Mouse (Mus musculus) bone marrow macrophage, adult 2 months (primary cell): ENCODE measurements around the gene Slbp. TPM values are rescaled to one million over a fixed set of nuclear protein-coding genes. Genes with fewer than 3 reads are reported as not detected.

Experiments used
- H3K27ac ChIP-seq: 2 replicates; pipeline ENCODE4 v1.5.1; 2012; ENCODE audit warnings: low read depth, low read length; ENCODE audit not compliant: insufficient read depth
- H3K4me1 ChIP-seq: 2 replicates; pipeline ENCODE4 v1.6.1; 2012; ENCODE audit warnings: low read length; ENCODE audit not compliant: control insufficient read depth, insufficient read depth
- H3K4me3 ChIP-seq: 2 replicates; pipeline ENCODE4 v1.5.1; 2012; ENCODE audit warnings: mild to moderate bottlenecking, low read length, moderate library complexity; ENCODE audit not compliant: insufficient read depth
- CTCF ChIP-seq: IDR thresholded peaks from 2 replicates; pipeline ENCODE4 v1.5.1; 2012; ENCODE audit warnings: low read depth, mild to moderate bottlenecking, low read length, moderate library complexity
- POLR2A ChIP-seq: IDR thresholded peaks from 2 replicates; pipeline ENCODE4 v1.6.1; 2012; ENCODE audit warnings: mild to moderate bottlenecking, low read depth, low read length, borderline replicate concordance
- polyA plus RNA-seq: library from polyadenylated mRNA; stranded (reverse); fragments of >200 nt; gene quantifications from 2 replicates; pipeline ENCODE4 v1.2.4, GENCODE M21; 2012; ENCODE audit not compliant: missing spikeins, insufficient read depth, insufficient read length

The Slbp gene
- polyA plus RNA-seq, 1 experiment = 77.1 TPM

DNA sequence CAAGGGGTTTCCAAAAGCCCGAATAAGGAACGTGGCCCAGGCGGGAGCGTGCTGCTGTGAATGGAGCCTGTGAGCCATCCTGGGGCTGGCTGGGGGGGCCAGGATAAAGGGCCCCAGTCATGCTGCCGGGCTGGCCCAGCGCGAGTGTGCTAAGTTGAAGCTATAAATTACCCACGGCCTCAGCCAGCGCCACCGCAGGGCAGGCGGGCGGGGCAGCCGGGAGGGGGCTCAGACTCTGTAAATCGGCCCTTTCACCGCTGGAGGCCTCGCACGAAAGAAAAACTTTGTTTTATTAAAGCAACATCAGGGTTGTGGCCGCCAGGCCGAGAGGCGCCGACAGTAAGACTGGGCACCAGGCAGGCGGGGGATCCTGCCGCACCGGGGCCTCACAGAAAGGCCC is 40.0 kb upstream of the Slbp start:
- Histone ChIP-seq H3K4me3 (no peak overlapping the region), H3K4me1 (no peaks in the 10 kb centered on the region), H3K27ac (no peak overlapping the region)
- TF ChIP-seq POLR2A (no peak), CTCF (no peak)

DNA sequence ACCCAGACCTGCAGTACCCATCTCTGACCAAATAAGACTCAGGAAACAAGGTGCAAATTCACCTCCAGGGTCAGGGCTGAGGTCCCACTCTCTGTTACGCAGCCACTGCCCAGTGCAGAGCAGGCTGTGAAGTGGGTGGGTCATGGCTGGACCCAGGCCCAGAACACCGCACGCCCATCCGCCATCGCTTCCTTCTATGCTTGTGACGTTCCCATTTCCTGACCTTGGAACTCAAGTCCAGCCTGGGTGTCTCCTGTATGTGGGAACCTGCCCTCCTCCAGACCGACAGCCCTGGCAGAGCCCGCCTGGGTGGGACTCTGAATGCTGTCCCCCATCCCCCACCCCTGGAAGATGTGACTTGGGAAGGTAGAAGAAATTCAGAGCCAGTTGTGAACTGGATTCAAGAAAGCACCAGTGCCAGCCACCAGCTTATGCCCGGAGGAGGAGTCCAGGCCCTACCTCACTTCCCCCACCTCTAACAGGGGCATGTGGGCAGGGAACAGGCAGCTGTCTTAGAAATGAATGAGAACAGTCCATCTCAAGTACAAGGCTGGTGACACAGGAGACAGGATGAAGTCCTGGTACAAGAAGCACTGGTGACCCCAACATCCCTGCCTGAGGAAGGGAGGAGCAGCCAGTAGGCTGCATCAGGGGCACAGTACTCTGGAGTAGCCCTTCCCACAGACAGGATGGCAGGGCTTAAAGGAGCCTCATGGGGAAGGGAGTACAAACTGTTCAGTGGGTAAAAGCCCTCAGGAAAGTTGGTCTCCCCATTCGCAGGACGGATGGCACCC is 37.7 kb upstream of the Slbp start:
- H3K4me1 ChIP-seq = no peaks in the 10 kb centered on the region
- no peak overlapping the region for H3K4me3 ChIP-seq
- no peak overlapping the region for H3K27ac ChIP-seq
- TF ChIP-seq CTCF (no peak), POLR2A (no peak)

DNA sequence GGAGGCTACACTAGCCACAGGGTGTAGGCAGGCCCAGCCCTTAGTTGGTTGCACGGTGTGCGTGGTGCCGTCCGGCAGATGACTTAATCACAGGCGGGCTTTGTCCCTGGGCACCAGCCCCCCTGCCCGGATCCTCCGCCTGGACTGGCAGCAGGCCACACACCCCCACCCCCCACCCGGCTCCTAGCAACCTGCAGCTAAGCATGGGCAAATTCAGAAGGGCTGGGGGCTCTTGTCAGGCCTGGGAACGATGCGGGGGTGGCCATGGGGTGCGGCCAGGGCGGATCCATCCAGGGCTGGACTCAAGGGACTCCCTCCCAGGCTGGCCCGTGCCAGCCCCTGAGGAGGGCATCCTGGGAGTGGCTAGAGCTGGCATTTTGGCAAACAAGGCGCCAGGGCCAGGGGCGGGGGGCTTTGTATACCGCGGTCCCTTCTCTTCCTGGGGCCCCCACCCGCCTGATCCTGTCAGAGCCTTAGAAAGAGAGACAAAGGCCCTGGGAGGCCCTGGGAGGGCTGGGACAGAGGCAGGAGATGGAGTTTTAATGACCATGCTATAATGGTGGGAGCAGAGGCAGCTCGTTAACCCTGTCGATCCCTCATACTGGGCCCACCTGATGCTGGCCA is 37.0 kb upstream of the Slbp start:
- TF ChIP-seq POLR2A = no peak
- no peak for TF ChIP-seq CTCF
- Histone ChIP-seq H3K4me3 (no peak overlapping the region), H3K4me1 (no peaks in the 10 kb centered on the region), H3K27ac (no peak overlapping the region)

DNA sequence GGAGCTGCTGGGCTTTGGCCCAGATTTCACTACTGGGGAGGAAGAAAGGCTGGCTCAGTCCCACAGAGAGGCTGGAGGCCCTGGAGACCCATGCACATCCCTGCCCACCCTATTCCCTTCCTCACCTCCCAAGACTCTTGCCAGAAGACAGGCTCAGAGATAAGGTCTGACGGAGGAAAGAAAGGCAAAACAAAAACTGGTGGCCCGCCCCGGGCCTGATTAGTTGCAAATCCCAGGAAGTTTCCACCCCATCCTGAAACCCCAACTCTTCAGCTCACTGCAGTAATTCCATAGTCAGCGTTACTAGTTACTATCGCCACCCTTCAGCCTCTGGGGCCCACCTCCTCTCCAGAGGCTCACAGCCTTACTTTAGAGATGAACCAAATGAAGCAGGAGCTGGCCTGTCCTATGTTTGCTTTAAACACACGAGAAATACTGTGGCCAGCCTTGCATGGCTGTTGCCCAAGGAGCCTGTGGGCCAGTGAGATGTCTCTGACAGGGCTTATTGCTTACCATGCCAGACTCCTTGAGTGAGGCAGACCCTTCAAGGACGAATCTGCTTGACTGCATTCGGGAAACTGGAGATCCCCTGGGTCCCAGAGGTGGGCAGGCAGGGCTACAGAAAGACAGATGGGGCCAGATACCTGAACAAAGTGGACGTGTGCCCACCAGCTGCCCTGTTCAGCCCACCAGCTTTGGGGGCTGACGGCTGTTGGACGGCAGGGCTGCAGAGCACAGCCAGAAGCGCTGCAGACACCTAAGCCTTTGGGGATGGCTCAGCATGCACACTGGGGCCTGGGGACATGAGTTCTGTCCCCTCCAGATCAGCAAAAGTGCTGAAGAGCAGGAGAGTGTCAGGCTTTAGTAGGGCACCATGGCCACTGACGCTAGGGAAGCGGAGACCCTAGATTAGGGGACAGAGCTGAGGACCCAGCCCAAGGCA is 36.2 kb upstream of the Slbp start:
- Histone ChIP-seq H3K4me1 (no peaks in the 10 kb centered on the region), H3K27ac (no peak overlapping the region), H3K4me3 (no peak overlapping the region)
- TF ChIP-seq POLR2A (no peak), CTCF (no peak)

DNA sequence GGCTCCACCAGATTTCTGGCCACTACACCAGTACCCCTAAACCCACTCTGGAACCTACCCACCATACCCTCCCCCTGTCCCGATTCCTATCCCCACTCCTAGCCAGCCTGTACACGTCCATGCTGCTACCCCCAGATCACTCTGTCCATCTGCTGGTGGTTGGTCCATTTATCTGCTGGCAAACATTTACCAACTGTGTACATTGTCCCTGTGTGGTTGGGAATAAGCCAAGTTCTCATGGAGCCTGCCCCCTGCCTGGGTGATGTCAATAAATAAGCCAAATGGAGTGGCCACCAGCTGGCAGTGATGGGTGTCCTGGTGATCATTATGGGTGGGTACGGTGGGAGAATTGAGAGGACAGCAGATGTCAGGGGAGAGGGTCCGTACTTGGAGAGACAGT is 34.8 kb upstream of the Slbp start:
- TF ChIP-seq CTCF (no peak), POLR2A (no peak)
- Histone ChIP-seq H3K4me1 (no peaks in the 10 kb centered on the region), H3K4me3 (no peak overlapping the region), H3K27ac (no peak overlapping the region)

DNA sequence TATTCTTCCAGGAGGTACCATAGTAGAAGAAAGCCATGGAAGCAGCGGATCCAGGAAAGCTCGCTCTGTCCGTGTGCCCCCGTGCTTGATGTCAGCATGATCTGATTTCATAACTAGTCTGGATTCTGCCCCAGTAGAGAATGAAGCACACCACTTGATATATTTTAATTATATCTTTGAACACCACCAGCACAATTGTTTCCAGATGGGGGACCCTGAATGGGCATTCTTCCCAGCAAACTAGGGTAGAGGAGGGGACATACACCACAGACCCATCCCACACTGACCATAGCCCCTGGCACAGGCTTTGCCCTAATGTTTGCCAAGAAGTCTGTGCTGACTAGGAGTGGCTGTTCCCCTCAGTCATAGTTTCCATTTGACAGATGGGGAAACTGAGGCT is 32.6 kb upstream of the Slbp start:
- no peak for TF ChIP-seq POLR2A
- TF ChIP-seq CTCF = no peak
- H3K4me3 ChIP-seq = no peak overlapping the region
- no peak overlapping the region for H3K27ac ChIP-seq
- no peaks in the 10 kb centered on the region for H3K4me1 ChIP-seq

DNA sequence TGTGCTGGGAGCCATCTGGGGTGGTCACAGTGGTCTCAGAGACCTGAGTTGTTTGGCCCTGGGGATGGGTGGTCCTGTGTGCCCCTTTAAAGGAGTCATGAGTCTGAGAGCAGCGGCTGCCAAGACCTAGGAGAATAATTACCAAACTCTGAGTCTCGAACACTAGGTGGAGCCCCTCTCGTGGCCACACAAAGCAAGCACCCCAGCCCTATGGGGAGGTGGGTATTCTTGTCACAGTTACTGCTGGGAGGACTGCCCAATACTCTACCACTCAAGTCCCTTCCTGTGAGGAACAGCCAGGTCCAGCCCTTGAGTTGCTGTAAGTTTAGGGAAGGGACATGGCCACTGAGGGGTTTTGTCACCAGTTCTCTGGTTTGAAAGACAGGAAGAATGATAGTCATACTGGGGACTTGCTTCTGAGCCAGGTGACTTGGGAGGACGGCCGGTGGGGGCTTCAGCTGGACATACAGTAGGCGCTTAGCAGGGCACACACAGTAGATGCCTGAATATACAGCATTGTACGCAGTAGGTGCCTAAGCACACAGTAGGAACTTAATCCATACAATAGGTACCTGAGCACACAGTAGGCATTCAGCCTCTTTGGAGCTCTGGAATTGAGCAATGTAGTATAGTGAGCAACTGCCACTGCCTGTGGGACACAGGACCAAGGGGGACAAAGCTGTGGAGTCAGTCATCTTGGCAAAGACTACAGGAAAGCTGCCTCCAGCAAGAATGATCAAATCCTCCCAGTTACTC is 31.7 kb upstream of the Slbp start:
- Histone ChIP-seq H3K27ac (no peak overlapping the region), H3K4me1 (no peaks in the 10 kb centered on the region), H3K4me3 (no peak overlapping the region)
- TF ChIP-seq CTCF (0 out of 2 replicates have a peak, but pooled peaks have one; percentile 26), POLR2A (no peak)

DNA sequence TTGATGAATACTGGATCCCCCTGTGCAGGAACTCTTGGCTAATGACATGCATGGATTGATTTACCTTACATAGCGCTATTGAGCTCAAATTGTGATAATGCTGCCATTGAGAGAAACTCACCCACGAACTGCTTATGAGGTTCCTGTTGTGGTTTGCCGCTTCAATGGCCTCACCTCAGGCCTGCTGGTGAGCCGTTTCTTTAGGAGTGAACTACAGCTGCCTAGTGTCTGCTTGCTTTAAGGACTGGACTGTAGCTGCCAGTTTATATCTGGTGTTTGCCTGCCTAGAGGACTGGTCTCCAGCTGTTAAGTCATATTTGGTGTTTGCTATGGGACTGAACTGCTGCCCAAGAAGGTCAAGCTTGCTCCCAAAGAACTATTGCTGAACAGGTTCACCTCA is 30.6 kb upstream of the Slbp start:
- no peak overlapping the region for H3K27ac ChIP-seq
- TF ChIP-seq POLR2A = no peak
- TF ChIP-seq CTCF = no peak
- H3K4me1 ChIP-seq = no peaks in the 10 kb centered on the region
- no peak overlapping the region for H3K4me3 ChIP-seq
